Mouse (Mus musculus) megakaryocyte-erythroid progenitor cell, adult 5-6 weeks (primary cell): ENCODE results near the gene Wdr59. TPM values are rescaled to one million over a fixed set of nuclear protein-coding genes. Genes with fewer than 3 reads are reported as not detected.
A peak's percentile ranks its signal among the peaks of the same experiment; 100 is the strongest.

Experiments used
- ATAC-seq: replicated peaks from 2 replicates; pipeline ENCODE4 v1.8.0; 2016; ENCODE audit warnings: mild to moderate bottlenecking, inconsistent platforms; ENCODE audit not compliant: severe bottlenecking, poor library complexity, low FRiP score, low TSS enrichment
- total RNA-seq, 2 experiments: library from RNA; stranded (forward) in 1 of 2; stranded (reverse) in 1 of 2; fragments of 200-1000, 215-1000 nt in 1 of 2; fragments of >200 nt in 1 of 2; fragmentation: Nextera tagmentation in 1 of 2; gene quantifications; 2 replicates each; pipeline ENCODE4 v1.2.3; 2014 to 2017

Gene Wdr59
- total RNA-seq, 2 experiments from 2014 or later = 14.1 to 16.0 TPM

DNA sequence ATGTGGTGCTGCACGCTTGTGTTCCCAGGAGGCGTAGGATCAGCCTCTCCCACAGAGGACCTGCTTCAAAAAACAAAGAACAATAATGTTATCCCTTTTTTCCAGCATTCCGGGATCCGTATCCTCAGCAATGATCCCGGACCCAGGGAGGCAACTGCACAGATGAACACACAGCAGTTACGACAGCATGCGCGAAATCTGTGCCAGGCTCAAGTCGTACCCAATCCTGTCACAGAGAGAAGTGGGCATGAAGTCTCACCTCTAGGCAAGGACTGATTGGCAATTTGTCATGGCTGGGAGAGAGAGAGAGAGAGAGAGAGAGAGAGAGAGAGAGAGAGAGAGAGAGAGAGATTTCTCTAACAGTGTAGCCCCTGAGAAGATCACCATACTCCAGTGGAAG lies 97.2 kb downstream of the Wdr59 start:
- ATAC-seq = no peak

DNA sequence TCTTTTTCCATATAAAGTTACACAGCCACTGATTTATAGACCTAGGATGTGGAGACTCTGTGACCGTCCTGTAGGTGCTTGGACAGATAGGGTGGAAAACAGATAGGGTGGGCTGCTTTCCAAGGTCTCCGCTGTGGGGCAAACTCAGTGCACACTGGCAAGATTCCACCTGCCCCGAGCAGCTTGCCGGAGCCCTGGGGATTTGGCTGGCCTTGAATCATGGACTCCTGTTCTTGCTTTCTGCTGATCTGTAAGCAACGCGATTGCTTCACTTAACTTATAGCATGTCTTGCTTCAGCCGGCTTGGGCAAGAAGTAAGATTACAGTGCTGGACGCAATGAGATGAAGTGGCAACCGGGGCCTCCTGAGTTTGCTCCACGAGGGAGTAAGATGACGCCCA lies 97.7 kb downstream of the Wdr59 start:
- ATAC-seq = no peak

DNA sequence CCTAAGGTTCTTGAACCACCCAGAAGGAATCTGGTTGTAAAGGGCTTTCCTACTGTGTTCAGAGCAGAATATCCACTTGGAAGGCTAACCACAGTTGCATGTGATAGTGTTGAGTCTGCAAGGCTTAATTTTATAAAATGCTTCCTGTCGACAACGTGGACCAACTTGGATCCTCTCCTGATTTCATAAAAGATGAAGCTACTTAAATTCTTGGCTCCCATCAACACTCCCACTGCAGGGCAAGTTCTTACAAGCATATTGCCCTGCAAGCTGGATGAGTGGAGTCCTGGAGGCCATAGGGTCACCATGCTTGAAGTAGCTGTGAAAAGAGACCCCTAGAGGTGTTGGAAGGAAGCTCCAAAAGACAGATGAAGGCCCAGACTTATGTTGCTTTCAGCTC lies 99.3 kb downstream of the Wdr59 start:
- no peak for ATAC-seq

DNA sequence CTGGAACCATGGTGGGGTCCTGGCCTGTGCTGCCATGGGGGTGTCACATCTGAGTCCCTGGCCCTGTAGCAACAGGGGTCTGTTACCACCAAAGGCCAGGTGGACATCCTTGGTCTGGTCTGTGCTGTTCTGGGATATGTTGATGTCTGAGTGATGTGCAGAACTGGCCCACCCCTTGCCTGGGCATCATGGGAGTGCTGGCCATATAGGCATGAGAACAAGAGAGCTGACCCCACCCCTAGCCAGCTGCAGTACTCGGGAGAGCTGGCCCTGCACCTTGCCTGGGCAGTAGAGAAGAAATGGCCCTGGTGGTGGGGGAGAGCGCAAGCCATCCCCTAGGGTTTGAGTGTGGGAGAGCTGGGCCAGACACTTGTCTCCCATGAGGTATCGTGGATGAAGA lies 102.7 kb downstream of the Wdr59 start:
- no peak for ATAC-seq

DNA sequence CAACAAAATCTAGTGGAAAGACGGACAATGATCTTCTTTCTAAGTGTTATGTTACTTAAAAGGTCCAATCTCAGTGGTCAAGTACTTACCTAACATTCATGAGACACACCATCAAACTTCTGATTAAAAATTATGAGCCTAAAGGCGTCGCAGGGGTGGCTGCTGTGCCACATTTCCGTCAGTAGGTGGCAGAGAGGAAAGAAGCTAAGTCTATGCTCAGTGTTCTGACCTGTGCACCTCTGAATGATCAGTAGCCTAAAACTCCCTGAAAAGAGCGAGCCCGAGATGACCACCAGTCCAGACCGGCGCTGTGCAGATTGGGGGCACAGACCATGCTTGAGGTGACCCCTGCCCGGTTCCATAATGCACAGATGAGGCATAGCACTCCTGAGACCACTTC lies 103.3 kb downstream of the Wdr59 start:
- ATAC-seq = peak; percentile 77

DNA sequence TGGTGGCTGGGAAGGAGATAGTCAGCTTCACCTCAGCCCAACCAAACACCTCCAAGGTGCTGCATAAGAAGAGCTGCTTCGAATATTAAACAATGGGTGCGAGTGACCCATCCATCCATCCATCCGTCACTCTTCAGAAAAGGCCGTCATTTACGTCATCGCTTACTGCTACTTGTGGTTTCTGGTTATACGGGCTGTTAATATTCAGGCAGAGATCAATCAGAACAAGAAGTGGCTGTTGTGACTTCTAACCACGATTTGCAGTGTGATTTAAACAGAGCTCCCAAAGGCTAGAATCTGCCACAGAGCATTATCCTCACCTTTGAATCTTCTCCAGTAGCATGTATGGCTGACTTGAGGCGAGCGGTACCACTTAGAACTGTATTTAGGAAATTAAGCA lies 104.7 kb downstream of the Wdr59 start:
- ATAC-seq = no peak

DNA sequence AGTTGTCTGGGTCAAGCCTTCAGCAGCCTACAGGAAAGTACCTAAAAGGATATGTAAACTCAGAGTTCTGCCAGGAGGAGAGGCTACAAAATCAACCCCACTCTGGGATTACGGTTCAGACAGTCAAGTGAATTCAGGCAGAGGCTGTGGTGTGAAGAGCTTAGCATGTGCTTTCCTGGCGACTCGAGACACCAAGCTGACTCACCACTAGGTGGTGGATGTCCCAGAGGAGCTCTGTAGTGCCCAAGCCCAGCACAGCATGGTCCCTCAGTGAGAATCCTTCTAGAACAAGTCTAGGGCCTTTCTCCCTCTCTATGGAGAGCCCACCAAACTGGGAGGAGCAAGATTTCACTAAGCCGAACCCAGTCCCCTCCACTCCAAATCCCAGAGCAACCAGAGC lies 118.5 kb downstream of the Wdr59 start:
- ATAC-seq = peak; percentile 81

Other genes starting within 250 kb of the Wdr59 start
- gene Rfwd3, start 221.9 kb downstream of the Wdr59 start, total RNA-seq (2014; fragmentation: Nextera tagmentation) = 74.5 and 75.6 TPM in 2 replicates
- 51.3 and 63.6 TPM in 2 replicates for gene Rfwd3, start 221.9 kb downstream of the Wdr59 start, total RNA-seq (2017)
- 6.6 and 20.9 TPM in 2 replicates for gene Mlkl, start 183.9 kb downstream of the Wdr59 start, total RNA-seq (2014; fragmentation: Nextera tagmentation)
- gene Mlkl, start 183.9 kb downstream of the Wdr59 start, total RNA-seq (2017) = 13.6 and 31.6 TPM in 2 replicates
- not detected in 2 replicates for gene Fa2h, start 128.3 kb downstream of the Wdr59 start, total RNA-seq (2014; fragmentation: Nextera tagmentation)
- gene Fa2h, start 128.3 kb downstream of the Wdr59 start, total RNA-seq (2017) = not detected in 2 replicates
- gene Znrf1, start 14.0 kb upstream of the Wdr59 start, total RNA-seq (2014; fragmentation: Nextera tagmentation) = 54.1 and 55.3 TPM in 2 replicates
- gene Znrf1, start 14.0 kb upstream of the Wdr59 start, total RNA-seq (2017) = 21.4 and 25.9 TPM in 2 replicates
- gene Ldhd, start 108.3 kb upstream of the Wdr59 start, total RNA-seq (2014; fragmentation: Nextera tagmentation) = 0.15 and 1.1 TPM in 2 replicates
- gene Ldhd, start 108.3 kb upstream of the Wdr59 start, total RNA-seq (2017) = 0.09 and 0.15 TPM in 2 replicates
- 13.5 and 13.9 TPM in 2 replicates for gene Zfp1, start 121.3 kb upstream of the Wdr59 start, total RNA-seq (2014; fragmentation: Nextera tagmentation)
- gene Zfp1, start 121.3 kb upstream of the Wdr59 start, total RNA-seq (2017) = 3.6 and 11.5 TPM in 2 replicates
- not detected in 2 replicates for gene Ctrb1, start 168.9 kb upstream of the Wdr59 start, total RNA-seq (2014; fragmentation: Nextera tagmentation)
- not detected in 2 replicates for gene Ctrb1, start 168.9 kb upstream of the Wdr59 start, total RNA-seq (2017)
- gene Bcar1, start 221.7 kb upstream of the Wdr59 start, total RNA-seq (2014; fragmentation: Nextera tagmentation) = 0.17 TPM in 1 of 2 replicates, not detected in the other
- gene Bcar1, start 221.7 kb upstream of the Wdr59 start, total RNA-seq (2017) = not detected in 2 replicates